In genomic region chr5:148910066-148910465, GRCm38 (mm10) we compare ENCODE assay signal across 16 mouse cellular contexts. TPM values are rescaled to one million over a fixed set of nuclear protein-coding genes. Genes with fewer than 3 reads are reported as not detected.
DNase-seq lines count a peak whose midpoint lies in the region; ATAC-seq and TF ChIP-seq lines count a peak whose summit lies in the region.
"Had no signal": no experiment of that assay in that cellular context is flagged by ENCODE, and none has a peak within 500 bp of the region (broad histone marks: within the 10 kb centered on the region; RNA-seq: fewer than 3 reads in every experiment).

No protein-coding gene starts in this region.

- intact Hi-C loops in left cerebral cortex, postnatal 25 days (cut with DNase I), result no loop called here

- no peak for TF ChIP-seq POLR2A in thymus, adult 2 months (IDR thresholded peaks at IDR 0.05; ENCODE audit: control insufficient read depth, extremely low read depth, insufficient read depth, low read length, poor library complexity)

- no peaks in the 10 kb centered on the region for H3K27me3 ChIP-seq in megakaryocyte, embryonic 14.5 days (replicated peaks)
- no peaks in the 10 kb centered on the region for H3K27me3 ChIP-seq in thymus, adult 2 months (ENCODE audit: control insufficient read depth, insufficient read depth, low read length)
- H3K27me3 ChIP-seq: embryonic facial prominence, embryonic 13.5 days; forebrain, embryonic 12.5 days; hindbrain, embryonic 15.5 days had no signal

- no peak for TF ChIP-seq CTCF in thymus, adult 2 months (IDR thresholded peaks at IDR 0.05; ENCODE audit: borderline replicate concordance, control insufficient read depth, extremely low read depth, insufficient read depth, low read length, poor library complexity)

- no peak overlapping the region for H3K27ac ChIP-seq in thymus, adult 2 months (ENCODE audit: control insufficient read depth, insufficient read depth, low read length)
- H3K27ac ChIP-seq: embryonic facial prominence, embryonic 13.5 days; forebrain, embryonic 12.5 days had no signal

- H3K4me1 ChIP-seq in megakaryocyte, embryonic 14.5 days, result peaks cover 55% of the 10 kb centered on the region
- peaks cover 54% of the 10 kb centered on the region for H3K4me1 ChIP-seq in thymus, adult 2 months (replicated peaks; ENCODE audit: control insufficient read depth, insufficient read depth, low read length)

- no peak for ATAC-seq in megakaryocyte, adult 5-6 weeks (ENCODE audit: poor library complexity, severe bottlenecking)
- ATAC-seq in hematopoietic stem cell, adult 5-6 weeks (replicated peaks in 1 of 2; ENCODE audit: insufficient read depth in 1 of 2, low FRiP score in 2 of 2, low TSS enrichment in 1 of 2, low read depth in 1 of 2, poor library complexity in 2 of 2, severe bottlenecking in 2 of 2), result peak; percentile 20 to 23; a peak in 2 of 4 replicates
- no peak for ATAC-seq in monocyte, adult 5-6 weeks (replicated peaks; ENCODE audit: insufficient number of reproducible peaks, low FRiP score, low TSS enrichment, poor library complexity, severe bottlenecking)
- ATAC-seq: forebrain, embryonic 16.5 days had no signal

- peak overlapping the region; percentile 53 for H3K4me3 ChIP-seq in megakaryocyte, embryonic 14.5 days (replicated peaks)
- no peak overlapping the region for H3K4me3 ChIP-seq in thymus, adult 2 months (ENCODE audit: control insufficient read depth, insufficient read depth, low read length)
- H3K4me3 ChIP-seq: embryonic facial prominence, embryonic 13.5 days; forebrain, embryonic 12.5 days; hindbrain, embryonic 15.5 days had no signal

- 17% methylated on average over 4 of the region's 4 CpGs for WGBS in thymus, adult 2 months

- DNase-seq in thymus, postnatal 4 days, result peak; percentile 35
- DNase-seq in thymus, adult 2 months, result no peak
- no peak for DNase-seq in left cerebral cortex, postnatal 25 days (ENCODE audit: low spot score in 2 of 2)
- DNase-seq: cerebellum, adult 11-12 months; cerebellum, adult 9-10 months; cerebellum, postnatal 25 days; gastrocnemius, postnatal 10 days had no signal

- H3K36me3 ChIP-seq in megakaryocyte, embryonic 14.5 days (replicated peaks; ENCODE audit: low read length), result peaks cover 83% of the 10 kb centered on the region
- no peaks in the 10 kb centered on the region for H3K36me3 ChIP-seq in thymus, adult 2 months (ENCODE audit: control insufficient read depth, insufficient read depth, low read length)

- H3K9me3 ChIP-seq in megakaryocyte, embryonic 14.5 days, result no peaks in the 10 kb centered on the region
- H3K9me3 ChIP-seq: forebrain, embryonic 12.5 days; heart, embryonic 10.5 days; hindbrain, embryonic 15.5 days had no signal

RNA-seq across cellular contexts. Expression of gene Katnal1, which starts 19.1 kb away (rescaled TPM):
- polyA plus RNA-seq in megakaryocyte, embryonic 14.5 days (2012; ENCODE audit: insufficient read depth, low replicate concordance), result 1.7 and 3.0 TPM in 2 replicates
- 1.8 and 3.1 TPM in 2 replicates for total RNA-seq in megakaryocyte, adult 5-6 weeks (2015)
- 2.4 and 2.5 TPM in 2 replicates for total RNA-seq in megakaryocyte, adult 5-6 weeks (2017)
- 5.6 and 6.3 TPM in 2 replicates for polyA plus RNA-seq in thymus, adult 2 months (2012; rRNA removed)
- total RNA-seq in hematopoietic stem cell, adult 5-6 weeks (2017), result 13.1 and 13.6 TPM in 2 replicates
- total RNA-seq in monocyte, adult 5-6 weeks (2017), result 1.5 to 4.8 TPM (median 4.6 TPM) in 3 replicates
- 10 to 100 TPM; 67.0 to 73.5 TPM for total RNA-seq in left cerebral cortex, postnatal 25 days (2021)

Comparison
In these comparisons a context has a peak if more than half of its experiments do, and no peak if none do; other contexts are left out.
1. ATAC-seq: peak in hematopoietic stem cell, adult 5-6 weeks (2 of 2); none in megakaryocyte, adult 5-6 weeks (single experiment) and monocyte, adult 5-6 weeks (single experiment).